Mouse (Mus musculus) bone marrow macrophage, adult 2 months (primary cell): ENCODE data around the gene Rasl10a.

Experiments used
- CTCF ChIP-seq: IDR thresholded peaks from 2 replicates; pipeline ENCODE4 v1.5.1; 2012; ENCODE audit warnings: low read depth, mild to moderate bottlenecking, low read length, moderate library complexity
- POLR2A ChIP-seq: IDR thresholded peaks from 2 replicates; pipeline ENCODE4 v1.6.1; 2012; ENCODE audit warnings: mild to moderate bottlenecking, low read depth, low read length, borderline replicate concordance

DNA sequence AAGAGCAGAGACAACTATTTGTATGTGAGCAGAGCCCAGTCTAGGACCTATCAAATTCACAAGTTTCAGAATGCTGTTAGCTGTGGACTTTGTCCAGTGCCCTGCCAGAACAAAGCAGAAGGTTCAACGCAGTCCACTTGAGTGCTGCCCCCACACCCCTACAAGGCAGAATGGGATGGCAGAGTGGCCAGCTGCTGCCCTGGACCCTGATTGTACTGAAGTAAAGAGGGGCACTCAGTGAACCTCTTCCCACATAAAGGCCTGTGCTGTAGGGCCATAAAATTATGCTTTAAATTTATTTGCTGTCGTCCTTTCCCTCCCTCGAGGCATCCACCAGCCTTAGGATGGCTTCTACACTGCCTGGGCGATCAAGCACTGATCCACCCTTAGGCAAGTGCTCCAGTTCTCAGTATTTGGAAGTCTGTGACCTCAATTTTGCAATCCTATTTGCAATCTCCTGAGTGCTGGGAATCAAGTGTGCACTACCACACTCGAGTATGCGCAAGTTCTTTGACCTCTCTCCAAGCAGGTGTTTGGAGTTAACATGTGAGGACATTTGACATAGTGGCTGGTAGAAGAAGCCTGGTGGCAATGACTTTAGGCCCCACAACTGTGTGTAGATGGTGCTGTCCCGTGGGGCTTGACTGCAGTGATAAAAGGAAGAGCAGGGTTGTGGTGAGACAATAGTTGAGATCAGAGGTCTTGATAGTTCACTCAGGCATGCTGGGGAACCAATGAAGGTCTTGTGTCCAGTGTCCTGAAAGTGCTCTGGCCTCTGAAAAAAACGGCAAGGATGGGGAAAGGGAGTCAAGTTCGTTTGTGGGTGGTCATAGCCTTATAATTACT is 10.4 kb downstream of the Rasl10a start:
- TF ChIP-seq CTCF (no peak), POLR2A (no peak)
